Mouse (Mus musculus) MEL (cell line): ENCODE results near the gene Cdip1. TPM values are rescaled to one million over a fixed set of nuclear protein-coding genes. Genes with fewer than 3 reads are reported as not detected.

Source experiments
- DNase-seq: peaks from one replicate; pipeline ENCODE4 v3.0.0; 2011; ENCODE audit warnings: low read depth, low spot score
- H3K27ac ChIP-seq: 2 replicates; pipeline ENCODE4 v1.5.1; 2012; ENCODE audit warnings: low read depth, mild to moderate bottlenecking, control low read depth, low read length, moderate library complexity; ENCODE audit not compliant: control insufficient read depth
- H3K27me3 ChIP-seq, 2 experiments: fragments of 150-350 bp in 1 of 2; sonication (generic) in 1 of 2; 2 replicates each; pipeline ENCODE4 v1.6.1; 2012; ENCODE audit warnings: low read length in 2 of 2, mild to moderate bottlenecking in 2 of 2, improper control_type of control experiment in 1 of 2, moderate library complexity in 1 of 2; ENCODE audit not compliant: insufficient read depth in 2 of 2, control insufficient read depth in 1 of 2
- H3K36me3 ChIP-seq, 2 experiments: 2 replicates each; pipeline ENCODE4 v1.6.1; 2012 to 2014; ENCODE audit warnings: low read length in 2 of 2, improper control_type of control experiment in 1 of 2, inconsistent platforms in 1 of 2, mild to moderate bottlenecking in 1 of 2; ENCODE audit not compliant: insufficient read depth in 2 of 2, control insufficient read depth in 1 of 2
- H3K4me1 ChIP-seq, 2 experiments: fragments of 150-350 bp in 1 of 2; sonication (generic) in 1 of 2; 2 replicates each; pipeline ENCODE4 v1.6.1; 2012; ENCODE audit warnings: low read length in 2 of 2, improper control_type of control experiment in 1 of 2, mild to moderate bottlenecking in 1 of 2; ENCODE audit not compliant: insufficient read depth in 2 of 2, control insufficient read depth in 1 of 2
- H3K4me3 ChIP-seq, 2 experiments: fragments of 150-350 bp in 1 of 2; sonication (generic) in 1 of 2; 2 replicates each; pipeline ENCODE4 v1.5.1; 2012; ENCODE audit warnings: low read depth in 2 of 2, low read length in 2 of 2, mild to moderate bottlenecking in 2 of 2, moderate library complexity in 2 of 2, control low read depth in 1 of 2, improper control_type of control experiment in 1 of 2; ENCODE audit not compliant: control insufficient read depth in 1 of 2, insufficient read depth in 1 of 2
- H3K79me2 ChIP-seq: 2 replicates; pipeline ENCODE4 v1.6.1; 2012; ENCODE audit warnings: mild to moderate bottlenecking, low read length, moderate library complexity; ENCODE audit not compliant: control insufficient read depth, poor library complexity, insufficient read depth
- H3K9ac ChIP-seq: 2 replicates; pipeline ENCODE4 v1.6.1; 2012; ENCODE audit warnings: low read depth, mild to moderate bottlenecking, control low read depth, low read length, moderate library complexity; ENCODE audit not compliant: control insufficient read depth, poor library complexity, severe bottlenecking
- H3K9me3 ChIP-seq: fragments of 150-350 bp; sonication (generic); replicated peaks from 2 replicates; pipeline ENCODE4 v1.6.1; 2012; ENCODE audit warnings: mild to moderate bottlenecking, low read length, improper control_type of control experiment, moderate library complexity; ENCODE audit not compliant: insufficient read depth
- CHD2 ChIP-seq: IDR thresholded peaks from 2 replicates; pipeline ENCODE4 v1.6.1; 2011; ENCODE audit warnings: low read length, improper control_type of control experiment
- CTCF ChIP-seq, 3 experiments: IDR thresholded peaks in 2 of 3; conservative IDR thresholded peaks in 1 of 3; 2 replicates each; pipeline ENCODE4 v1.5.1; 2011 to 2012; ENCODE audit warnings: low read length in 3 of 3, low read depth in 2 of 3, mild to moderate bottlenecking in 2 of 3, improper control_type of control experiment in 1 of 3, inconsistent platforms in 1 of 3, mixed read lengths in 1 of 3, moderate library complexity in 1 of 3; ENCODE audit not compliant: control insufficient read depth in 1 of 3, insufficient read depth in 1 of 3, poor library complexity in 1 of 3, severe bottlenecking in 1 of 3
- ELF1 ChIP-seq: IDR thresholded peaks from 2 replicates; pipeline ENCODE4 v1.6.1; 2014; ENCODE audit warnings: low read depth, mild to moderate bottlenecking, inconsistent platforms, low read length, improper control_type of control experiment, moderate library complexity
- EP300 ChIP-seq, 2 experiments: IDR thresholded peaks; 2 replicates each; pipeline ENCODE4 v1.6.1; 2011; ENCODE audit warnings: improper control_type of control experiment in 2 of 2, low read length in 2 of 2, low read depth in 1 of 2, mild to moderate bottlenecking in 1 of 2
- ETS1 ChIP-seq: IDR thresholded peaks from 2 replicates; pipeline ENCODE4 v1.6.1; 2012; ENCODE audit warnings: low read depth, mild to moderate bottlenecking, inconsistent platforms, low read length, improper control_type of control experiment, moderate library complexity
- GABPA ChIP-seq: IDR thresholded peaks from 2 replicates; pipeline ENCODE4 v1.6.1; 2012; ENCODE audit warnings: low read depth, mild to moderate bottlenecking, inconsistent platforms, low read length, improper control_type of control experiment, moderate library complexity
- GATA1 ChIP-seq: IDR thresholded peaks from 2 replicates; pipeline ENCODE4 v1.6.1; 2011; ENCODE audit warnings: low read depth, low read length, improper control_type of control experiment
- HCFC1 ChIP-seq: IDR thresholded peaks from 2 replicates; pipeline ENCODE4 v1.6.1; 2012; ENCODE audit warnings: low read depth, mild to moderate bottlenecking, inconsistent platforms, low read length, improper control_type of control experiment, moderate library complexity
- KAT2A ChIP-seq: conservative IDR thresholded peaks from 2 replicates; pipeline ENCODE4 v1.6.1; 2012; ENCODE audit warnings: low read depth, low read length, improper control_type of control experiment, inconsistent platforms
- MAFK ChIP-seq: IDR thresholded peaks from 2 replicates; pipeline ENCODE4 v1.6.1; 2011; ENCODE audit warnings: low read depth, mild to moderate bottlenecking, low read length, improper control_type of control experiment, borderline replicate concordance
- MAX ChIP-seq: IDR thresholded peaks from 2 replicates; pipeline ENCODE4 v1.6.1; 2011; ENCODE audit warnings: low read length, improper control_type of control experiment
- MAZ ChIP-seq: IDR thresholded peaks from 2 replicates; pipeline ENCODE4 v1.6.1; 2012; ENCODE audit warnings: low read depth, mild to moderate bottlenecking, inconsistent platforms, low read length, improper control_type of control experiment
- MEF2A ChIP-seq: IDR thresholded peaks from 2 replicates; pipeline ENCODE4 v1.6.1; 2014; ENCODE audit warnings: low read depth, mild to moderate bottlenecking, inconsistent platforms, low read length, improper control_type of control experiment; ENCODE audit not compliant: poor library complexity, insufficient replicate concordance, severe bottlenecking; ENCODE audit errors: extremely low read depth
- MXI1 ChIP-seq: IDR thresholded peaks from 2 replicates; pipeline ENCODE4 v1.6.1; 2011; ENCODE audit warnings: mild to moderate bottlenecking, low read depth, low read length, improper control_type of control experiment
- MYB ChIP-seq: IDR thresholded peaks from 2 replicates; pipeline ENCODE4 v1.6.1; 2011; ENCODE audit warnings: mild to moderate bottlenecking, low read depth, low read length, improper control_type of control experiment
- MYC ChIP-seq: IDR thresholded peaks from 2 replicates; pipeline ENCODE4 v1.6.1; 2011; ENCODE audit warnings: low read depth, mild to moderate bottlenecking, low read length, improper control_type of control experiment, moderate library complexity
- NELFE ChIP-seq: IDR thresholded peaks from 2 replicates; pipeline ENCODE4 v1.6.1; 2011; ENCODE audit warnings: low read depth, low read length, improper control_type of control experiment
- NRF1 ChIP-seq: IDR thresholded peaks from 2 replicates; pipeline ENCODE4 v1.6.1; 2014; ENCODE audit warnings: low read depth, mild to moderate bottlenecking, inconsistent platforms, low read length, improper control_type of control experiment, moderate library complexity; ENCODE audit not compliant: poor library complexity, insufficient read depth, severe bottlenecking
- POLR2A ChIP-seq, 2 experiments: IDR thresholded peaks; 2 replicates each; pipeline ENCODE4 v1.6.1; 2011 to 2012; ENCODE audit warnings: low read length in 2 of 2, mild to moderate bottlenecking in 2 of 2, control low read depth in 1 of 2, improper control_type of control experiment in 1 of 2, low read depth in 1 of 2, moderate library complexity in 1 of 2; ENCODE audit not compliant: control insufficient read depth in 1 of 2, insufficient read depth in 1 of 2, poor library complexity in 1 of 2
- POLR2AphosphoS2 ChIP-seq: IDR thresholded peaks from 2 replicates; pipeline ENCODE4 v1.6.1; 2011; ENCODE audit warnings: low read length, improper control_type of control experiment
- POLR2AphosphoS5 ChIP-seq: IDR thresholded peaks from 2 replicates; pipeline ENCODE4 v1.6.1; 2012; ENCODE audit warnings: low read depth, borderline replicate concordance, mild to moderate bottlenecking, inconsistent platforms, low read length, moderate library complexity, mixed read lengths
- RAD21 ChIP-seq: IDR thresholded peaks from 2 replicates; pipeline ENCODE4 v1.6.1; 2011; ENCODE audit warnings: mild to moderate bottlenecking, low read depth, low read length, improper control_type of control experiment
- RCOR1 ChIP-seq: IDR thresholded peaks from 2 replicates; pipeline ENCODE4 v1.6.1; 2012; ENCODE audit warnings: low read depth, mild to moderate bottlenecking, inconsistent platforms, low read length, improper control_type of control experiment
- SIN3A ChIP-seq: IDR thresholded peaks from 2 replicates; pipeline ENCODE4 v1.6.1; 2012; ENCODE audit warnings: low read length, improper control_type of control experiment, inconsistent platforms
- SMC3 ChIP-seq: IDR thresholded peaks from 2 replicates; pipeline ENCODE4 v1.6.1; 2011; ENCODE audit warnings: low read depth, low read length, improper control_type of control experiment
- TAL1 ChIP-seq: IDR thresholded peaks from 2 replicates; pipeline ENCODE4 v1.6.1; 2012; ENCODE audit warnings: mild to moderate bottlenecking, inconsistent platforms, low read length, moderate library complexity, mixed read lengths
- UBTF ChIP-seq: IDR thresholded peaks from 2 replicates; pipeline ENCODE4 v1.6.1; 2012; ENCODE audit warnings: low read depth, mild to moderate bottlenecking, inconsistent platforms, low read length, improper control_type of control experiment, moderate library complexity, borderline replicate concordance; ENCODE audit not compliant: insufficient read depth
- USF1 ChIP-seq: IDR thresholded peaks from 2 replicates; pipeline ENCODE4 v1.6.1; 2014; ENCODE audit warnings: low read depth, mild to moderate bottlenecking, inconsistent platforms, low read length, improper control_type of control experiment, moderate library complexity
- USF2 ChIP-seq, 2 experiments: IDR thresholded peaks; 2 replicates each; pipeline ENCODE4 v1.6.1; 2011 to 2012; ENCODE audit warnings: improper control_type of control experiment in 2 of 2, low read length in 2 of 2, borderline replicate concordance in 1 of 2, inconsistent platforms in 1 of 2, low read depth in 1 of 2, mild to moderate bottlenecking in 1 of 2; ENCODE audit not compliant: insufficient read depth in 1 of 2
- ZC3H11A ChIP-seq: IDR thresholded peaks from 2 replicates; pipeline ENCODE4 v1.6.1; 2012; ENCODE audit warnings: low read depth, mild to moderate bottlenecking, inconsistent platforms, low read length, improper control_type of control experiment
- ZKSCAN1 ChIP-seq: IDR thresholded peaks from 2 replicates; pipeline ENCODE4 v1.6.1; 2012; ENCODE audit warnings: low read depth, mild to moderate bottlenecking, inconsistent platforms, low read length, improper control_type of control experiment, moderate library complexity
- ZMIZ1 ChIP-seq: IDR thresholded peaks from 2 replicates; pipeline ENCODE4 v1.6.1; 2012; ENCODE audit warnings: low read depth, mild to moderate bottlenecking, inconsistent platforms, low read length, improper control_type of control experiment, moderate library complexity
- ZNF384 ChIP-seq: IDR thresholded peaks from 2 replicates; pipeline ENCODE4 v1.6.1; 2012; ENCODE audit warnings: low read depth, mild to moderate bottlenecking, inconsistent platforms, low read length, improper control_type of control experiment
- polyA plus RNA-seq, 2 experiments: library from polyadenylated mRNA; stranded (reverse) in 1 of 2; unstranded in 1 of 2; fragments of >175 nt in 1 of 2; fragments of >200 nt in 1 of 2; gene quantifications; 2 replicates each; pipeline versions ENCODE4 v1.2.1 to v1.2.4; 2012; ENCODE audit warnings: low replicate concordance in 2 of 2, low read depth in 1 of 2; ENCODE audit not compliant: insufficient read length in 2 of 2, insufficient read depth in 1 of 2, missing spikeins in 1 of 2
- total RNA-seq: library from RNA; depleted of rRNA; stranded (reverse); fragments of 300-350 nt; gene quantifications from 2 replicates; pipeline ENCODE4 v1.2.3, GENCODE M21; 2012

Cdip1 gene
- total and polyA plus RNA-seq, 3 experiments = 24.8 to 97.8 (median 32.8) TPM

- Histone ChIP-seq H3K9ac (no peak overlapping the region), H3K9me3 (no peaks in the 10 kb centered on the region), H3K27me3 (no peaks in the 10 kb centered on the region; a peak in 1 of 4 replicates), H3K27ac (no peak overlapping the region), H3K79me2 (peaks cover 11% of the 10 kb centered on the region), H3K4me1 (peaks cover 2 to 8% of the 10 kb centered on the region in 2 experiments; a peak in 2 of 4 replicates), H3K4me3 (no peak overlapping the region), H3K36me3 (peaks cover 0 to 13% of the 10 kb centered on the region in 2 experiments; a peak in 2 of 4 replicates)
- TF ChIP-seq ZMIZ1 (no peak), RCOR1 (no peak), GATA1 (no peak), MAFK (no peak), USF2 (IDR thresholded peaks at IDR 0.05; ENCODE audit: borderline replicate concordance in 1 of 2, insufficient read depth in 1 of 2, low read depth in 1 of 2, low read length in 2 of 2) (no peak), ELF1 (no peak), GABPA (no peak), MXI1 (no peak), ETS1 (no peak), MAZ (no peak), NELFE (no peak), ZC3H11A (peak; percentile 70), ZNF384 (no peak), MYB (no peak), POLR2AphosphoS2 (no peak), EP300 (IDR thresholded peaks at IDR 0.05; ENCODE audit: low read depth in 1 of 2, low read length in 2 of 2) (no peak), TAL1 (no peak), USF1 (no peak), RAD21 (peak; percentile 89), SIN3A (no peak; the same call in 1 of the 2 replicates), MEF2A (no peak), UBTF (no peak), KAT2A (no peak), ZKSCAN1 (no peak), POLR2A (IDR thresholded peaks at IDR 0.05; ENCODE audit: control insufficient read depth in 1 of 2, insufficient read depth in 1 of 2, low read depth in 1 of 2, low read length in 2 of 2, poor library complexity in 1 of 2) (no peak), HCFC1 (no peak), MYC (no peak), SMC3 (peak; percentile 68), NRF1 (no peak), MAX (no peak), CTCF (IDR thresholded peaks at IDR 0.05 in 2 of 3, conservative IDR thresholded peaks at IDR 0.05 in 1 of 3; ENCODE audit: control insufficient read depth in 1 of 3, insufficient read depth in 1 of 3, low read depth in 2 of 3, low read length in 3 of 3, poor library complexity in 1 of 3, severe bottlenecking in 1 of 3) (peak in 2 of 3 experiments; percentile 19 to 80; a peak in 3 of 6 replicates), POLR2AphosphoS5 (no peak), CHD2 (no peak)
- peak; percentile 62 for DNase-seq
Measured at GRCm38 (mm10) chr16:4791332-4791731, 1.2 kb upstream of the Cdip1 start.
